Mouse (Mus musculus): ENCODE measurements around the gene Gnat2.

Gene Gnat2

DNA sequence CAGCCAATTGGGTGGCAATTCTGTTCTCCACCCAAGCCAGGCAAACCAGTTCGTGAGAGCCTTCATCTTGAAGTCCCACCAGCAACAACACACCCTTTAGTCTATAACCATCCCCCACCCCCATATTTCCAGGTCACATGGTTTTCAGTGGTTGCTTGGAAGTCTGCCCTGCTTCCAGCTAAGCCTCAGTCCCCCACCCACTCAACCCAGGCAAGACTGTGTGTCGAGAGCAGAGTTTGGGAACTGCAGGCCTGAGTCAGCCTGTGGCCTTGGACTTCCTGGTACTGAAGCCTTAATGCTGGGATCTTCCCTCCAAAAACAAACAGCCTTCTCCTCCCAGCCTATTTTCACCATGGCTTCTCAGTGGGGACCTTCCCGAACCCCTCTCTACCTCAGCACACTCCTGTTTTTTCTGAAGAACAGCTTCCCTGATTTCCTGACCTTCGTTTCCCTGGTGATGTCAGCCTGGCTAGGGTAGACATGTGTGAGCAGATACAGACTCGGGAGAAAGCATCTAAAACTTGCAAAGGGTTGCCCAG, 3.7 kb upstream of the Gnat2 start:
- Histone ChIP-seq H3K27me3 (ENCODE audit: insufficient read depth, low read length) (peaks cover 3% of the 10 kb centered on the region; the same call in 1 of the 2 replicates), H3K4me1 (replicated peaks; ENCODE audit: low read depth, low read length) (peaks cover 66% of the 10 kb centered on the region), H3K9me3 (ENCODE audit: low read length) (no peaks in the 10 kb centered on the region), H3K4me3 (replicated peaks; ENCODE audit: low read length) (peak overlapping the region; percentile 14), H3K36me3 (ENCODE audit: insufficient read depth, low read length) (peaks cover 3% of the 10 kb centered on the region; the same call in 1 of the 2 replicates)
- TF ChIP-seq CTCF (conservative IDR thresholded peaks at IDR 0.05; ENCODE audit: low read length) (no peak), NANOG (IDR thresholded peaks at IDR 0.05; ENCODE audit: borderline replicate concordance, low read length) (no peak), POU5F1 (IDR thresholded peaks at IDR 0.05; ENCODE audit: borderline replicate concordance, low read length) (no peak)

DNA sequence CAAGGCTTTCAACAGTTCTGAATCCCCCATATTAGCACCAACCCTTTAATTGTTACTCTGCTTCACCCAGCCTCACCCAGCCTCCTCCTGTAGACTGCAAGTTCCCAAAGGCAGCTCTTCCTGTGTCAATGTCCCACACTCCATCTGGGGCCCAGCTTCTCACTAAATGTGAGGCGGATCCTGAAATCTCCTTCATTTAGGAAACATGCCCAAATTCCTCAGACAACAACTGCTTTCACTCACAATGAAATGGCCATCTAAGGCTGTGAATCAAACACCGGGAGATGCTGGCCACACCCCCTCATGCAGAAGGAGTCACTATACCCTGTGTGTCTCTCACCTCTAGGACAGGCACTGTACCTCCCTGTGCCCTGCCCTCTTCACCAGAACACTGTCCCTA, 2.7 kb upstream of the Gnat2 start:
- no peaks in the 10 kb centered on the region for H3K9me3 ChIP-seq (ENCODE audit: low read length)
- peaks cover 56% of the 10 kb centered on the region for H3K4me1 ChIP-seq (replicated peaks; ENCODE audit: low read depth, low read length)
- no peak for TF ChIP-seq NANOG (IDR thresholded peaks at IDR 0.05; ENCODE audit: borderline replicate concordance, low read length)

DNA sequence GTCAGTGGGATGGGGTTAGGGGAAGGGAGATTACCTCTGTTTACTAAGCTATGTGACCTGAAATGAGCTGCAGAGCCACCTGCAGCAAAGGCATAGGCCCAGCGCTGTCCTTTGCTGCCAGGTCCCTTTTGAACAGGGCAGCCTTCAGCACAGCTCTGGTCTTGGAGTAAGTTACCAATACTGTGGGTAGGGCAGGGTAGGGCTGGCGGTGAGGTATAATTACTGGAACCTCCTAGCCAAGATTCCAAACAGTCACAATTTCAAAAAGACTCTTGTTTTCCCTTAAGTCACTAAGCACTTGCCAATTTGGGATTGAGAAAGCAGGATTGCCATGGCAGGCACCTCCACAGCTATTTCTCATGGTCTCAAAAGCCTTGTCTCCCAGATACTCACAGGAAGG, 2.0 kb upstream of the Gnat2 start:
- Histone ChIP-seq H3K4me3 (replicated peaks; ENCODE audit: low read length) (no peak overlapping the region), H3K36me3 (ENCODE audit: insufficient read depth, low read length) (no peaks in the 10 kb centered on the region), H3K27me3 (ENCODE audit: insufficient read depth, low read length) (peaks cover 9% of the 10 kb centered on the region; the same call in 1 of the 2 replicates), H3K9me3 (ENCODE audit: low read length) (no peaks in the 10 kb centered on the region), H3K4me1 (replicated peaks; ENCODE audit: low read depth, low read length) (peaks cover 49% of the 10 kb centered on the region)
- TF ChIP-seq POU5F1 (IDR thresholded peaks at IDR 0.05; ENCODE audit: borderline replicate concordance, low read length) (no peak), NANOG (IDR thresholded peaks at IDR 0.05; ENCODE audit: borderline replicate concordance, low read length) (no peak), CTCF (conservative IDR thresholded peaks at IDR 0.05; ENCODE audit: low read length) (no peak)

More for the DNA sequence above, 2.7 kb upstream of the Gnat2 start:
- H3K4me3 ChIP-seq (replicated peaks; ENCODE audit: low read length), result peak overlapping the region; percentile 14; the same call in 1 of the 2 replicates
- no peaks in the 10 kb centered on the region for H3K36me3 ChIP-seq (ENCODE audit: insufficient read depth, low read length)
- peaks cover 7% of the 10 kb centered on the region; the same call in 1 of the 2 replicates for H3K27me3 ChIP-seq (ENCODE audit: insufficient read depth, low read length)

DNA sequence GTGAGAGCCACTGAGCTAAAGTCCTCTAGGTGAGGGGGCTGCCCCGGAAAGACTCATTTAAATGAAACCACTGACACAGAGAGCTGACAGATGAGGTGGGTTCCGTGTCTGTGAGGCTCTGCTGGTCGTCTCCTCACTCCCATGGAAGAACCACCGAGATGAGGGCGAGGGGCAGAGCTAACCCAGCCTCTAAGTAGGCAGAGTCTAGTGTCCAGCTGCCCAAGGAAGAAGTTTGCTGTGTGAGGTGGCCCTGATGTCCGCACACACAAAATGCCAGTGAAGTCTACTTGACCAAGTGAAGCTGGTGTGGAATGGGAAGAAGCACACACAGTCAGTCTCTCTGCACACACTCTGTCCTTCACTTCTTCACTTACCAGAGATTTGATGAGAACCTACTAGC, 559 bp upstream of the Gnat2 start:
- Histone ChIP-seq H3K27me3 (ENCODE audit: insufficient read depth, low read length) (peaks cover 9% of the 10 kb centered on the region; the same call in 1 of the 2 replicates), H3K4me1 (replicated peaks; ENCODE audit: low read depth, low read length) (peaks cover 40% of the 10 kb centered on the region), H3K4me3 (replicated peaks; ENCODE audit: low read length) (no peak overlapping the region), H3K36me3 (ENCODE audit: insufficient read depth, low read length) (no peaks in the 10 kb centered on the region), H3K9me3 (ENCODE audit: low read length) (no peaks in the 10 kb centered on the region)
- TF ChIP-seq CTCF (conservative IDR thresholded peaks at IDR 0.05; ENCODE audit: low read length) (no peak), NANOG (IDR thresholded peaks at IDR 0.05; ENCODE audit: borderline replicate concordance, low read length) (no peak), POU5F1 (IDR thresholded peaks at IDR 0.05; ENCODE audit: borderline replicate concordance, low read length) (no peak)

DNA sequence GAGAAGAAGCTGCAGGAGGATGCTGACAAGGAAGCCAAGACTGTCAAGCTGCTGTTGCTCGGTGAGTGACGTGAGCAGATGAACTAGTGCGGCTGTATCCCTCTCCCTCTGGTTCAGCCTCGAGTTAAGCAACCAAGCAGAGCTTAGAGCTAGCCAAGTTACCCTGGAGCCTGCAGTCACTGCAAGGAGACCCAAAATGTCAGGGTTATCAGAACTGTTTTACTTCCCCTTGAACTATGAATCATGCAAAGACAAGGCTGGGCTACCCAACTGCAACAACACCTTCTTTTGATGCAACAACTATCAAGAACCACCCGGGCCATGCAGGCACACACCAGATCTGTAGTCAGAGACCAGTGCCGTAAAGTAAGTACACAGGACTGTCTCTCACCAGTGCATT, 717 bp downstream of the Gnat2 start:
- H3K4me3 ChIP-seq (replicated peaks; ENCODE audit: low read length), result no peak overlapping the region
- H3K27me3 ChIP-seq (ENCODE audit: insufficient read depth, low read length), result peaks cover 9% of the 10 kb centered on the region; the same call in 1 of the 2 replicates
- peaks cover 27% of the 10 kb centered on the region for H3K4me1 ChIP-seq (replicated peaks; ENCODE audit: low read depth, low read length)
- no peaks in the 10 kb centered on the region for H3K36me3 ChIP-seq (ENCODE audit: insufficient read depth, low read length)
- no peaks in the 10 kb centered on the region for H3K9me3 ChIP-seq (ENCODE audit: low read length)
- TF ChIP-seq POU5F1 (IDR thresholded peaks at IDR 0.05; ENCODE audit: borderline replicate concordance, low read length) (no peak), CTCF (conservative IDR thresholded peaks at IDR 0.05; ENCODE audit: low read length) (no peak), NANOG (IDR thresholded peaks at IDR 0.05; ENCODE audit: borderline replicate concordance, low read length) (no peak)

DNA sequence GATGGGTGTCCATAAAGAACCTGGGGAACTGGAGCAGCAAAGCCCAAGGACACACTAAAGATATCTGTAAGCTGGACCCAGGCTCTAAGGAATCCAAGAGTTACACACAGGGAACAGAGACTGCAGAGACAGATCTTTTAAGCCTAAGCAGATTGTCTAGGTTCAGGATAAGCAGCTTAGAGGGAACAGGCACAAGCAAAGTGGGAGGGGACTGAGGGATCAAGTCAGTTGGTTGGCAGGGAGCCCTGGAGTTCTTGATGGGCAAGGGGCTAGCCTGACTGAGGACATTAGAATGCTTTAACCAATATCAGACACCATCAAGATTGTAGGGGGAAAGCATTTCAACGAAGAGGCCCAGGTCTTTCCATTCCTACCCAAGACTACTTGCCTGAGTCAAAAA, 1.6 kb downstream of the Gnat2 start:
- Histone ChIP-seq H3K9me3 (ENCODE audit: low read length) (no peaks in the 10 kb centered on the region), H3K27me3 (ENCODE audit: insufficient read depth, low read length) (peaks cover 9% of the 10 kb centered on the region; the same call in 1 of the 2 replicates), H3K4me3 (replicated peaks; ENCODE audit: low read length) (no peak overlapping the region), H3K36me3 (ENCODE audit: insufficient read depth, low read length) (no peaks in the 10 kb centered on the region), H3K4me1 (replicated peaks; ENCODE audit: low read depth, low read length) (peaks cover 19% of the 10 kb centered on the region)
- TF ChIP-seq CTCF (conservative IDR thresholded peaks at IDR 0.05; ENCODE audit: low read length) (no peak), POU5F1 (IDR thresholded peaks at IDR 0.05; ENCODE audit: borderline replicate concordance, low read length) (no peak), NANOG (IDR thresholded peaks at IDR 0.05; ENCODE audit: borderline replicate concordance, low read length) (no peak)

DNA sequence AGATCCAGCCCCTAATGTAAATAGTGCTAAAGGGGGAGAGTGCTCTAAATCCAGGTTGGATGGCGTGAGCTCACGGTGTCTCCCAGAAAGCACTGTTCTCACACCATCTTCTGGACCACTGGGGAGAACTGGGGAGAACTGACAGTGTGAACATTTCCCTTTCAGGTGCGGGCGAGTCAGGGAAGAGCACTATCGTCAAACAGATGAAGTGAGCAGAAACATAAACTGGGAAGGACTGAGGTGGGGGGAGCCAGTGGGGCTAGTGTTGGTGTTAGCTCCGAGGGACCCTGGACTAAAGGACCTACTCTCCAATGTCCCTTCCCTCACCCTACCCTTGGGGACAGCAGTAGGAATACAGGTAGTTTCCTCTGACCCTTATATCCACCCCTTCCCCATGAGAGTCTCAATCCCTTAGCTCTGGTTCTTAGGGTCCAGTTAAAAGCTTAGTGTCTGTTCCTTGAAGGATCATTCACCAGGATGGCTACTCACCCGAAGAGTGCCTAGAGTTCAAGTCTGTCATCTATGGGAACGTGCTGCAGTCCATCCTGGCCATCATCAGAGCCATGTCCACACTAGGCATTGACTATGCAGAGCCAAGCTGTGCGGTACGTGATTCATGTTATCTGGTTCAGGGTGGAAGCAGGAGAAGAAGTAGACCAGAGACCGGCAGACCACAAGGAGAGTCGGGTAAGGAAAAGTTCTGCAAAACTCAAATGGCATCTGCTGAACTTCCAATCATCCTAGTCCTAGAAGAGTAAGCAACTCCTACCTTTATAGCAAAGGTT, 2.6 kb downstream of the Gnat2 start:
- Histone ChIP-seq H3K4me1 (replicated peaks; ENCODE audit: low read depth, low read length) (peaks cover 8% of the 10 kb centered on the region), H3K36me3 (ENCODE audit: insufficient read depth, low read length) (no peaks in the 10 kb centered on the region), H3K9me3 (ENCODE audit: low read length) (no peaks in the 10 kb centered on the region), H3K4me3 (replicated peaks; ENCODE audit: low read length) (no peak overlapping the region), H3K27me3 (ENCODE audit: insufficient read depth, low read length) (peaks cover 9% of the 10 kb centered on the region; the same call in 1 of the 2 replicates)
- TF ChIP-seq POU5F1 (IDR thresholded peaks at IDR 0.05; ENCODE audit: borderline replicate concordance, low read length) (no peak), NANOG (IDR thresholded peaks at IDR 0.05; ENCODE audit: borderline replicate concordance, low read length) (no peak), CTCF (conservative IDR thresholded peaks at IDR 0.05; ENCODE audit: low read length) (no peak)

DNA sequence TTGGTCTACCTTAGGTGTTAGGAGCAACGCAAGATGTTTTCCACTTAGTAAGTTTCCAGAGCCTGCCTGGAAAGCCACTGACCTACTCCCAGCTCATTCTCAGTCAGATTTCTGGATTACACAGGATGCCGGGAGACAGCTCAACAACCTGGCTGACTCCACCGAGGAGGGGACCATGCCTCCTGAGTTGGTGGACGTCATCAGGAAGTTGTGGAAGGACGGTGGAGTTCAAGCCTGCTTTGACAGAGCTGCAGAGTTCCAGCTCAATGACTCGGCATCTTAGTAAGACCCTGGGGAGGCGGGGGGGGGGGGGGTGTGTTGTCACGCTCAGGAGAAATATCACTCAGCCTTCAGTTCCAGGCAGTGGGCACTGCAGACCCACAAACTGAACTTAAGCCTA, 3.6 kb downstream of the Gnat2 start:
- Histone ChIP-seq H3K36me3 (ENCODE audit: insufficient read depth, low read length) (no peaks in the 10 kb centered on the region), H3K9me3 (ENCODE audit: low read length) (no peaks in the 10 kb centered on the region), H3K4me3 (replicated peaks; ENCODE audit: low read length) (no peak overlapping the region), H3K27me3 (ENCODE audit: insufficient read depth, low read length) (peaks cover 9% of the 10 kb centered on the region; the same call in 1 of the 2 replicates), H3K4me1 (replicated peaks; ENCODE audit: low read depth, low read length) (no peaks in the 10 kb centered on the region)
- TF ChIP-seq CTCF (conservative IDR thresholded peaks at IDR 0.05; ENCODE audit: low read length) (no peak), POU5F1 (IDR thresholded peaks at IDR 0.05; ENCODE audit: borderline replicate concordance, low read length) (no peak), NANOG (IDR thresholded peaks at IDR 0.05; ENCODE audit: borderline replicate concordance, low read length) (no peak)

All from E14TG2a.4 (cell line).